Mouse (Mus musculus): ENCODE measurements around the gene Plxnd1.

The Plxnd1 gene

DNA sequence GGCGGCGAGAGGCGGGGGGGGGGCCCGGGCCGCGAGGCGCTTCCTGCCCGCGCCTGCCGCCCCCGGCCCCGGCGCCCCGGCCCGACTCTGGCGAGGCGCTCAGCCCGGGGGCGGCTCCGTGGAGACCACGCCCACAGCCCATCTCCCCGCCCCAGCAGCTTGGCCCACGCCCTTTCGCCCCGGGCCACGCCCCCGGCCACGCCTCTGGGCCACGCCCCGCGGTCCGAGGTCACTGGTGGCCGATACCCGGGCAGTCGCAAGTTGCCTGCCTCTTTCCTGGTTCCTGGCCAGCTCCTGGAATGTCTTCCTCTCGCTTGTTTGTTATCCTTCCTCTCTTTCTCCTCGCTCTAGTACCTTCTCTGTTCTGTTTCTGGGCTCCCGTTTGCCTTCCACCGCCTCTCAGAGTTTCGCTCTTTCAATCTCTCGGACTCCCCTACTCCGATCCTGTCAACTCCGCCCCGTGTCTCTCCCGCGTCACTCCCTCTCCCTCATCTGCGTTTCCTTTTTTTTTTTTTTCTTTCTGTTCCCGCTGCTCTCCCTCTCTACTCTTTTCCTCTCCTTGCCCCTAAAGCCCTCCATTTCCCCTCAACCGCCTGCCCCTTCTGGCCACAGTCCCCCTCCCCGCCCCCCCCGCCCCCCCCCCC, at the start of gene Plxnd1:
Gene Plxnd1 (minus strand): TSS at position 129 of the 644 bp plus-strand sequence.
- DNase-seq (ENCODE audit: low spot score): peak; percentile 93

DNA sequence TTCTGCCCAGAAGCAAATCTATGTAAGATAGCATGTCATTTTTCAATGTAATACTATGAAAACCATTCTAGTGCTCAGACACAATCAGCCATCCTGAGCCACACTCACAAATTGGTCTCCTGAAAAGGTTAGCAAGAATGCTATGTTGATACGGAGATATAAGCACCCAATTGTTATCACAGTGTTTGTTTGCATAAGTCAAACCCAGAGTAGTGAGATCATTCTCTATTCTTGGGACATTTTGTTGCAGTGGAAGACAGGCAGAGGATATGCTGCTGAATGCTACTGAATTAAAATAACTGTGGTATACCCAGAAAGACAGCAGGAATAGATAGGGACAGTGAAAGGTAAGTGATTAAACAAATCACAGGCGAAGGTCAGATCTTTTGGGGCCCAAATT, 49.2 kb upstream of the Plxnd1 start:
- peak; percentile 50 for DNase-seq (ENCODE audit: low spot score)

DNA sequence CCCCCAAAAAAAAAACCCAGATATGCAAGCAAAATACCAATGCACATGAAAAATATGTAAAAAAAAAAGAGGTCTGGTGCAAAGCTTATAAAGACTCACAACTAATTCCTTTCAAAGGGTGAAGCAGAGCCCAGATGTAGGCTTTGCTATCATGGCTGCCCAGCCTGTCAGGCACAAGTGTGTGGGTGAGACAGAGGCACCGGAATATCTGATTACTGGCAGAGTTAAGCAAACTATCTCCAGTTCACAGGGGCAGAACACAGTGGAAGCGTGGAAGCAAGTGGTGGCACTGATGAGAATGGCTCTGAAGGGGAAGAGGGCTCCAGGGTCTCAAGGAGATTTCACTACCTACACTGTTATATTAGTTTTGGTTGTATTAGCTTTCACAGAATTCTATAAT, 43.4 kb upstream of the Plxnd1 start:
- no peak for DNase-seq (ENCODE audit: low spot score)

DNA sequence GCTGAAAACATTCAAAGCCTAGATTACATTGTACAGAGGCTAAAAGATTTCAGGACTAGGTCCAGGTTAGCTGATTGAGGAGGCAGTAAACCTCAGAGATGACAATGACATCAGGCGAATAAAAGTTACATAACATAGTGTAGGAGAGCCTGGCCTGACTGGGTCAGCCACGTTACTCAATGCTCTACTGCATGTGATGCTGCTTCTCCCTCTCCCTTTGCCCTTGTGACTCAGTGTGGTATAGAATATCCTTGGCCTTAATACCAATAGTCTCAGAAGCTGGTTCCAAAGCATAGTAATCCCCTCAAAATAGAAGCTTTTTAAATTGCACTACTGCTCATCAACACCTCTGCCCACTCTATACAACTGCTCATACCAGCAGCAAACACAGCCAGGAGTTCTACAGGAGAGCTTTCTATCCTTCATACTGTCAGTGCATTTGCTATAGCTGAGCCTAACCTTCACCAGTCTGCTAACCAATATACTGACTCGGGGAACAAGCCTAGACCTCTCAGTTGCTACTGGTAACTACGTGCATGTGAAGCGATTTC, 42.6 kb upstream of the Plxnd1 start:
- DNase-seq (ENCODE audit: low spot score): no peak

DNA sequence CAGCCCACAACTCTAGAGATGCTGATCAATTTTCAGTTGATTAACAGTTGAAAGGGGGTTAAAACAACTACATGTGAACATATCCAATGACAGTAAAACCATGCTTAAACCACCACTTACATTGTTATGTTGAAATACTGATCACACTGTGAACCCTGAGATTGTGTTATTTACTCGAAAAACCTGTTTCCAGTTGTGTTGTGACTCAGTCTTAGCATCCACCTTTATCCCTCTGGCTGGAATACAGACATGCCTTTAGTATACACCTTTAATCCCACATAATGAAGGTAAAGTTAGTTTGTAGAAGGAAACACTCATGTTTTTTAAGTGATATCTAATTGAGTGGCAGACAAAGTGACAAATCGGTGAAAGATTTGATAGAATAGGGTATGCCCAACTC, 41.8 kb upstream of the Plxnd1 start:
- DNase-seq (ENCODE audit: low spot score): no peak

DNA sequence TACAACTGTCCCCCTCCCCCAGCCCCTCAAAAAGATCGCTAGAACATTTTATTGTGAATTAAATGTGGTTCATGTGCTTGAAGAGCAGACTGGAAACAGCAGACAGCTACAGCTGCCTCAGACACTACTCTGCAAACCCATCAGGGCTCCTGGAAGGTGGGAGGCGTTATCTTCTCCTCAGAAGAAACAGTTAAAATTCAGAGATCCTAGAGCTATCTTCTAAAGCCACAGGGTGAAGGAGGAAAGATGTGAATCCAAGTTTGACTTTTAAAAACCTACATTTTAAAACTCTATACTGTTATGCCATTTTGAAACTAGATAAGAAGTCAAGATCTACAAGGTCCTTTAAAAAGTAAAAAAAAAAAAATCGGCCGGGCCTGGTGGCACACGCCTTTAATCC, 36.2 kb upstream of the Plxnd1 start:
- DNase-seq (ENCODE audit: low spot score): no peak

DNA sequence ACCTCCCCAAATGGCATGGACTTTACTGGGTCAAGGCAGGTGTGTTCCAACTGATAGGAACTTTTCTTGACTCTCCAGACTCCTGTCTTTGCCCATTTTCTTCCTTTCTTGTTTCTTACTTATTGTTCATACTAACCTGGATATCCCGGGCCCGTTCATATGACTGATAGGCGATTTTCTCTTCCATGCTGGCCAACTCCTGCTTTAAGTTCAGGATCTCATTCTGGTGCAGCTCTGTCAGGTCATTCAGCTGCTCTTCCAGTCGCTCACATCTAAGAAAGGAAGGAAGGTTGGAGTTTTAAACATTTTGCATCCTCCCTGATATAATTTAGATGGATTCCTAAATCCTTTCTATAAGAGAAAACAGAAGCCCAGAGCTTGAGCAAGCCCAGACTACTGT, 29.9 kb upstream of the Plxnd1 start:
- DNase-seq (ENCODE audit: low spot score): no peak

DNA sequence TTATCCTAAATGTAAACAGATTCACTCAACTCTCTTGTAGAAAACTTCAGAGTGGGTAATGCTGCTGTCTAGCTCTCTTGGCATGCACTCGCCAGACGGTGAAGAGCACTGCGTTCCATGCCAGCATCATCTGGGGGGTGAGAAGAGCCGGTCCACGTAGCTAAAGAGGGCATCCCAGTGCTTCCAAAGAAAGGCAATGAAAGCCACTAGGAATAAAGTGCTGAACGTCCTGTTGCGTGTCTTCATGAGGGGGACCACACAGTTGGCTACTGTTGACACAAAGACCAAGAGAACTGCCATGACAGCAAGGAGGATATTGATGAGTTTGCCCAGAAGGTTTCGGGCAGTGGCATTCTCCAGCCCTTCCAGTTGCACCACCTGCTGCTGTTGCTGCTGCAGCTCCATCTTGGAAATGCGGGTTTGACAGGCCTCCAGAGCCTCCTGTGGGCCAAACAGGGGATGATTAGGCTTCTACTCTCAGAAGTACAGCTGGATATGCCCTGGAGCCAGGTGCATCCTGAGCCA, 27.2 kb upstream of the Plxnd1 start:
- DNase-seq (ENCODE audit: low spot score): no peak

DNA sequence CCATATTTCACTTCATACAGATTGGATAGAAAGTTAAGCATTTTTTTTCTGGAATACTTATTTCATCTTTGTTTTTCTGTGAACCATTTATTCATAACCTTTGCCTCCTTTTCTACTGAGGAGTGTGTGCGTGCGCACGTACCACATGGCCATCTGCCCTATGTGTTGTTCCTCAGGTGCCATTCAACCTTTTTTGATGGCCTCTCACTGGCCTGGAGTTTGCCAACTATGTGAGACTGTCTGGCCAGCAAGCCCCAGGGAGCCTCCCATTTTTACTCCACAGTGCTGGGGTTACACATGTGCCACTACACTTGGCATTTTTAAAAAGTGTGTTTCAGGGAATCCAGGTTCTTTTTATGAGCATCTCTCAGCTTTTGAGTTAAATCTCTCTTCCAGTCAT, 21.1 kb upstream of the Plxnd1 start:
- no peak for DNase-seq (ENCODE audit: low spot score)

DNA sequence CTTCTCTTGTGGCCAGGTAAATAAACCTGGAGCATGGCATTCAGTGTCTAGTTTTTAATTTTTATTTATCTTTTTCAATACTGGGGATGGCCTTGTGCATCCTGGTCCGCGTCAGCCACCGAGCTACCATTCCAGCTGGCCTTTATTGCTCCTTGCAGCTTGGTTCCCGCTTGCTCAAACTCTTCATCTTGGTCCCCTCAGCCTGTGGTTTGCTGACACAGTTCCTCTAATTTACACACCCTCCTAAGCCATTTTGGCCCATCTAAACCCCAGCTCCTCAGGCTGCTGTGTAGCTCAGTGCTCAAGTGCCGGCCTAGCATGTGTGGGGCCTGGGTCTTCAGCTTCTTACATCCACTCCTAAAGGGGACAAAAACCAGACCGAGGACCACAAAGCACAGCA, 19.3 kb upstream of the Plxnd1 start:
- no peak for DNase-seq (ENCODE audit: low spot score)

DNA sequence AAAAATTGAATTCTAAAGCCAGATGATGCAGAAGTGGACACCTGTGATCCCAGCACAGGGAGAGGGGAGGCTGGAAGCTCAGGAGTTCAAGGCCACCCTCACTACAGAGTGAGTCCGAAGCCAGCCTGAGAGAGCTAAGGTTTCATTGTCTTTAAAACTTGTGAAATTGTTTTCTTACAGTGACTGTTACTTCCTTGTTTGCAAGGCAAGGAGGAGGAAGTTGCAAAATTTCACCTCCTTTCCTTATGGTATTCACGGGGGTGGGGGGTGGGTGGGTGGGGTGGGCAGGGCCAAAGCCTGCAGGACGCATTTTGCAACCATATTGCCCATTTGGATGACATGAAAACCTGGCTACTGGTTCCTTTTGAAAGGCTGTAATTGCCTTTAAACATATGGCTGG, 18.9 kb upstream of the Plxnd1 start:
- DNase-seq (ENCODE audit: low spot score): no peak

DNA sequence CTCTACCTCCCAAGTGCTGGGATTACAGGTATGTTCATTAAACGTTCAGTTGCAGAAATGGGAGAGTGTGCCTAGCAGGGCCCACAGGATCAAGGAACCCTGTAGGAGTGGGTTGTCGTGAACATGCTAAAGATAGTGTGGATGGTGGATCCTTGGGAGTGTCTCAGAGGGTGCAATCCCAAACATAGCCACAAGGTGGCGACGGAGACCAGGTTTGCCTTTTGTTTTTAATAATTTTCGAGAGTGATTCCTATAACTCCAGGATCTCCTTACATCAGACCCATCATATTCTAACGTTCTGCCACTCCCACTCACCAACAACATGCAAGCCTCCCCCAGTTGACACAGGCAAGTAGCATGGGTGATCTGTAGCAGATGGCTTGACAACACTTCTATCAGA, 15.7 kb upstream of the Plxnd1 start:
- peak; percentile 83 for DNase-seq (ENCODE audit: low spot score)

DNA sequence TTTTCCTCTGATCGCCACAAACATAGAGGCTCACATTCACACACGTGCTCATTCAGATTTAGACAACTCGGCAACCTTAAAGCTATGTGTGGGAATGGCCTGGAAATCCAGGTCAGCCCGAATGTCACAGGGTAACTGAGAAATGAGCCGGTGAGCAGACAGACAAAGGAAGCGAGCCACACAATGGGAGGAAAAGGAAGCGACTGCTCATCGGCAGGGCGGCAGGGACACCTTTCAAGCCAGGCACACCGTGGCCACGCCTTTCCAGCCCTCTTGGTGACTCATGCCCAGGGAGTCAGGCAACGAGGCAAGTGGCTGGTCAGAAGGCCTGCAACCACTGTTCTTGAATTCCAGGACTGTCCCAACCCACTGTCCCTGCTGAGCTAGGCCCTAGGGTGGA, 14.6 kb upstream of the Plxnd1 start:
- no peak for DNase-seq (ENCODE audit: low spot score)

DNA sequence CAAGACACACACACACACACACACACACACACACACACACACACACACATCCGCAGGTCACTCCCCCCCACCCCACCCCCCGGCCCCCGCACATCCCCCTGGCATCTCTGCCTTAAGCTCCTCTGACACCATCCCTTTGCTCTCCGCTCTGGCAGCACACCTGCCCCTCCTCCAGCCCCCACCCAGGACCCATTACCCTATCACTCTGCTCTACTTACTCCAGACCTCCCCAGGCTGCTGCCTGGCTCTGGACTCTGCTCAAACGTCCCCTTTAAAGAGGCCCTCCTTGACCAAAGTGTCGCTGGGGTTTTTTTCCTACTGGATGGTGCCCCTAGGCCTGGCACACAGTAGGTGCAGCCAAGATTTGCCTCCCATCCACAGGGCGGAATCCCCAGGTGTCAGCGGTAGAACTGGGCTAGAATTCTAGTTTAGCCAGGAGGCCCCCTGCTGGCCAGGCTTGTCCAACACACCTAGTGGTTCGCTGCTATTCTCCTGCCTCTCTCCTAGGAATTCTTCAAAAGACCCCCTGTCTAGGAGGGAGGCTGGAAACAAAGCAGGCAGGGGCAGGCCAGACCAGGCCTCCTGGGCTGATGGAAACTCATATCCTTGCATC, 12.9 kb upstream of the Plxnd1 start:
- DNase-seq (ENCODE audit: low spot score): peak; percentile 76

DNA sequence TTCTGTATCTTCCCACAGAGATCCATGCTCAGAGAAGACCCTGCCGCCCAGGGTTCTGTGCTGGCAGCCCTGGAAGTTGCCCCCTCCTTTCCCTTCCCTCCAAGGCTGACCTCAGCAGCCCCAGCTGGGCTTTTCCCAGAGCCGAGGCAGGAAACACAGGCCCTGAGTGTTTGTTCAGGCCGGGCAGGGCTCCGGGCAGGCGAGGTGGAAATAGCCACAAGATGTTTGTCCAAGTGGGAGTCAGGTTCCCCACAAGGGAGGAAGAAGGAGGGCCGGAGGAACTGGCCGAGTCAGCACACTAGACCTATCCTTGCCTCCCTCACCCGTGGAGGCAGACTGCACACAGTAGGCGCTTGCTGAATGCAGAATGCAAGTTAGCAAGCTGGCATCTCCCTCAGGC, 11.9 kb upstream of the Plxnd1 start:
- DNase-seq (ENCODE audit: low spot score): peak; percentile 91

DNA sequence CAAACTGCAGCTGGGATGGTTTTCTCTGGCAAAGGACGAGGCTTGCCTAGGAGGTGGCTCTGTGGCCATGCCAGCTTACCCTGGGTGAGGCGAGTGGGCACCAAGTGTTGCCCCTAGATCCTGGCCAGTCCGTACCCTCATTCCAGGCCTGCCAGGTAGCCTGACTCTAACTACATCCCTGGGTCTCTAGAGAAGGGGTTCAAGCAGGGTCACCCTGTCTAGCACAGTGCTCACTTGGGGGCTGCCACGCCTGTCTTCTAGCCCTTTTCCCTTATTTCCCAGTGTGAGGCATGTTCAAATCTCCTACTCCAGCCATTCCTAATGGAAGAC, 11.1 kb upstream of the Plxnd1 start:
- no peak for DNase-seq (ENCODE audit: low spot score)

DNA sequence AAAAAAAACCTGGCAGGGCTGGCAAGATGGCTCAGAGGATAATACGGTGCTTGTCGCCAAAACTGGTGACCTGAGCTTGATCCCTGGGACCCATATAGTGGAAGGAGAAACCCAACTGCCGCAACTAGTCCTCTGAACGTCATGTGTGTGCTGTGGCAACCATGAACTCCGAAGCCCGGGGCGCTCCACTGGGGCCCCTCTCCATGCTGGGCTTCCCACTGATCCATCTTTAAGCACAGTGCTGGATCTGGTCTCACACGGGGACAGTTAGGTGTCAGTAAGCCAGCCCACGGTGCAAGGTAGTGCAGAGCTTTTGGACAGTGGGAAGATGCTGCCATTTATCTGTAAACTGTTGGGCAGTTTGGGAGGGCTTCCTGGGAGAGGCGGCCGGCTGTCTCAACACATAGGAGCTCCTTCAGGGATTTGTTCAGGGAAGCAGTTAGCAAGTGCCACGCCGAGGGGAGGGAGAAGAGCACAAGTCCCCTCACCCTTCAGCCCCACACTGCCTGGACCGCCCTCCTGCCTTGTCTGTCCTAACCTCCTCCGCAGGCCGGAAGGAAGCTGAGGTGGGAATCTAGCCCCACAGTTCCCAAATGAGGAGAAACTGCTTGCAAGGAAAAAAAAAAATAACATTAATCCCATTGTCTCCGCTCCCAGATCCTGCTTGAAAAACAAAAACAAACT, 10.6 kb upstream of the Plxnd1 start:
- no peak for DNase-seq (ENCODE audit: low spot score)

DNA sequence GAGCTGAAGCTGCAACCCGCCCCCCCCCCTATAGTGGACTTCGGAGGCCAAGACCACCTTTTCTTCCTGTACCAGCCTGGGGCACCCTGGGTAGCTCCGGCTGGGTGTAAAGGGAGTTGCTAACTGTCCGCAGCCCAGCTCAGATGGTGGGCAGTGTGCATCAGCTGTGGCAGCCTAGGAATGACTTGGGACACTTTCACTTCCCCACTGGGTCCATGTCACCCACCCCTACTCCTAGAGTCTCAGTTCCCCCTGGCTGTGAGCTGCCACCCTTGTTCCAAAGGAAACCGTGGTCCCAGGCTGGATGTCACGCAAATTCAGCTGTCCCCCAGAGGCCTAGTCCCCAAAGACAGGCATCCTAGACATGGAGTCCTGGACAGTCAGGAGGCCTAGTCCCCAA, 9.9 kb upstream of the Plxnd1 start:
- DNase-seq (ENCODE audit: low spot score): no peak

DNA sequence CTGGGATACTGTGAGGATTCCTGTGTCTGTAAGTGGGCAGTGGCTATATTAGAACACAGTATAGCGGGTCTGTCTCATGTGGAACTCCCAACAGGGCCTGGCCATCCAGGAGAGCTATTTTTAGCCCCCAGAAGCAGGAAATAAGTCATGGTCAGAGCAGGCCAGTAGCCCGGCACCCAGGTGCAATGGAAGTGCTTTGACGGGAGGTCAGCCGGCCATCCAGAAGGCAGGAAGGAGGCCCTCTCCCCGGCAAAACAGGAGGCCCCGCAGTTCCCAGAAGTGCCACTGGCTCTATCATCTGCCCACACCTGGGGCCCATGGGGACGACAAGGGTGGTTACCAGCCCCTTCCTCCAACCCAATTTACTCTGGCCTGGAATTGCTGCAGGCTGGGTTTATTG, 9.3 kb upstream of the Plxnd1 start:
- no peak for DNase-seq (ENCODE audit: low spot score)

DNA sequence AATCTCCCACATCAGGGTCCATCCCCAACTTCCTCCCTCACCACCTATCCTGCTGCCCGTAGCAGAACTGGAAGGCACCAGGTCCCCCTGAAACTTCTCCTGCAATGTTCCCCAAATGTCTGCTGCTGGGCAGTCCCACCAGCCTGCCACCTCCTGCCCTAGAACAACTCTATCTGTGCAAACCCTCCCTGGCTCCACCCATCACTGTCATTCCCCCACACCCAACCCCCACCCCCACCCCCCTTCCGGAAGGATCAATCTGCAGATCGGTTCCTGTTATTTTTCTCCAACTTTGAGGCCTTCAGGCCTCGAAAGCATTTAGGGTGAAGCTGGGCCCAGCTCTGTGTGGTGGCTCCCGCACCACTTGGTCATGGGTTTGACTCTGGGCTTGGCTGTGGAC, 8.7 kb upstream of the Plxnd1 start:
- no peak for DNase-seq (ENCODE audit: low spot score)

DNA sequence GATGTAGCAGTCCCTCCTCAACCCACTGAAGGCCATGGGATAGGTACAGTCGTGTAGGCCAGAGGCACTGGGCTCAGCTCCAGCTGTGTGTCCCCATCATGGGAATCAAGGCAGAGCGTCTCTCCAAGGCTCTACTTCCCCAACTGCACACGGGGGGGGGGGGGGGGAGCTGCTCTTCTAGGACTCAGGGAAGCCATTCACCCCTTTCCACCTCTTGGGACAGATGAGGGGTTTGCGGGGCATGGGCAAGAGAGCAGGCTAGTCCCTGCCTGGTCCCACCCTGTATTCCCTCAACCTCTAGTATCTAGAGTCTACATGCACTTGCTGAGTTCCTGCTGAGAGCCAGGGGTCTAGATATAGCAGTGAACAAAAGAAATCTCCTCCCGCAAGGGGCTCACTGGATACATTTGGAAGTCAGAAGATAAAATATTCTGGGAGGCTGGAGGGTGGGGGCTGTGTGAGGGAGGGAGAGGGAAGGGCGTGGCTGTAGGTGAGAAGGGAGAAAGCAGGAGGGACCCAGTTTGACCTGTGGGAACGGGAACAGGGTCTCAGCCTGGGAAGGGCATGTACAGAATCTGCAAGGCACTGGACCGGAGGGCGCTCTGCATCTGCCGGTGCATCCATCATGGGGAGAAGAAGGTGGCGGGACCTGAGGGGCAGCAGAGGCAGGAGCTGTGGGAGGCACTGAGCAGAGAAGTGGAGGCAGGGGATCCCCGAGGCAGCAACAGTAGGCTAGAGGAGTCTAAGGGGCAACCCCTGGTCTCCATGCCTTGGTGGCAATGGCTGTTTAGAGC, 7.7 kb upstream of the Plxnd1 start:
- DNase-seq (ENCODE audit: low spot score): no peak

DNA sequence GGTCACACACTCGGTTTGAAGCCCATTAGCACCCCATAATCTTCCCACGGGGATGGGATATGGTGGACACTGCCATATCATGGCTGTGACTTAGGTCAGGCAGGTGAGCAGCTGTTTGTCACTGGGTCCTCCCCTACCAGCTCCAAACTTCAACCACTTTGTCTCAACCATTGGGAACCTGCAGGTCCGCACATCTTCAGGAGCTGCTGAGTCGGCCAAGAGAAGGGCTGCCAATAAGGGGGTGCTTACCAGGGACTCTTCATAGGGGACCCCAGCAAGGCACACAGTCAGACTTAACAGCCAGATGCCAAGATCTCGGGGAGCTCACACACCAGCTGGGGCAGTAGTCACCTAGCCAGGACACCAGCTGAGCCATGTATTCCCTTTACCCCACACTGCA, 6.0 kb upstream of the Plxnd1 start:
- no peak for DNase-seq (ENCODE audit: low spot score)

DNA sequence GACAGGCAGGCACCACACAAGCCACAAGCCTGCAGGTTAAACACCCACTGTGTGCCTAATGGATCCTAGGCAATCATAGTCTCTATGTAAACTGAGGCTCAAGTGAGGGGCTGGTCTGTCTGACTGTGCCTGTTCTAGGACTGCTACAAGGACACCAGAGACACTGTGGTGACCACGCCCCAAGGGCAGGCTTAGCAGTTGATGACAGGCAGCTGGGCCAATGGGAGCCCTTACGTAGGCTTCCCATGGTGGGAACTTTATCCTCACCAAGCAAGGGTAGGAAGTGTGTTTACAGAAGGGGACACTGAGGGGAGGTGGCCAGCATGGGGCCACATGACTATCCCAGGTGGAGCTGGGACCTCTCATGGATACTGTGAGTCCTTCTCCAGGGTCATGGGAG, 4.4 kb upstream of the Plxnd1 start:
- DNase-seq (ENCODE audit: low spot score): no peak
